Mouse (Mus musculus): ENCODE results near the gene Cd2.

DNA sequence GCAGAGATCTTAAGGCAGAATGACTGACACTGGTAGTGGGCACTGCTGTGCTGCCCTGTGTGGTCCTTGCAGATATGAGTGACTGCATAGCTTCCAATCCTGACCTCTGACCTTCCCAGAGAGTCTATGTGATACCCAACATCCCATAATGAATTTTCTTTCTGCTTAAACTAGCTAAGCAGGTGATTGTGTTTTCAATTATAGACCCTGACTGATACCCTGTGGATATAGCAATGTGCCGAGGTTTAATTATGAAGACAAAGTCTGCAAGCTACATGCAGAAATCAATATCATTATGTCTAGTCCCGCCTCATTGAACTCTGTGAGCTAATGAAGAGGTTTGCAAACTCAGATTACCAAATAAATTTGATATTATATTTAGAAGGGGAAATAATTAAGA is 44.7 kb downstream of the Cd2 start:
- TF ChIP-seq ZNF384 (IDR thresholded peaks at IDR 0.05; ENCODE audit: low read depth, low read length) (no peak), CHD2 (IDR thresholded peaks at IDR 0.05; ENCODE audit: low read depth, low read length) (no peak), MAFK (IDR thresholded peaks at IDR 0.05; ENCODE audit: insufficient read depth, low read depth, low read length) (no peak), HCFC1 (IDR thresholded peaks at IDR 0.05; ENCODE audit: borderline replicate concordance, insufficient read depth, low read length) (no peak), ZC3H11A (IDR thresholded peaks at IDR 0.05; ENCODE audit: borderline replicate concordance, low read depth, low read length) (no peak)

All from ES-E14 (cell line).